Mouse (Mus musculus) bone marrow macrophage, adult 2 months (primary cell): ENCODE data around the gene Fbxo36.

Source experiments
- CTCF ChIP-seq: IDR thresholded peaks from 2 replicates; pipeline ENCODE4 v1.5.1; 2012; ENCODE audit warnings: low read depth, mild to moderate bottlenecking, low read length, moderate library complexity
- POLR2A ChIP-seq: IDR thresholded peaks from 2 replicates; pipeline ENCODE4 v1.6.1; 2012; ENCODE audit warnings: mild to moderate bottlenecking, low read depth, low read length, borderline replicate concordance

GRCm38 (mm10) chr1:84825091-84825490 lies 14.6 kb upstream of the Fbxo36 start:
- TF ChIP-seq POLR2A (no peak), CTCF (no peak)
